Mouse (Mus musculus) right cerebral cortex, postnatal 4 days (tissue): ENCODE data around the gene Itprid1.
A peak's percentile ranks its signal among the peaks of the same experiment; 100 is the strongest.

Experiments
- DNase-seq: peaks from one replicate; pipeline ENCODE4 v3.0.0-alpha.2; 2022

Itprid1 gene

GRCm38 (mm10) chr6:55901568-55902328 lies 65.1 kb downstream of the Itprid1 start:
- no peak for DNase-seq

GRCm38 (mm10) chr6:55902329-55902605 lies 65.6 kb downstream of the Itprid1 start:
- DNase-seq = no peak

- DNase-seq = no peak
These were observed 82.5 kb downstream of the Itprid1 start for GRCm38 (mm10) chr6:55919206-55919605.

GRCm38 (mm10) chr6:55920282-55920720 lies 83.6 kb downstream of the Itprid1 start:
- peak; percentile 2 for DNase-seq

GRCm38 (mm10) chr6:55920866-55921630 lies 84.4 kb downstream of the Itprid1 start:
- DNase-seq = peak; percentile 6

- DNase-seq = no peak
These were observed 108.0 kb downstream of the Itprid1 start for GRCm38 (mm10) chr6:55944709-55945108.

- peak; percentile 53 for DNase-seq
These were observed 113.8 kb downstream of the Itprid1 start for GRCm38 (mm10) chr6:55950345-55951110.

- no peak for DNase-seq
These were observed 136.3 kb downstream of the Itprid1 start for GRCm38 (mm10) chr6:55972998-55973397.

GRCm38 (mm10) chr6:55979766-55980165 lies 143.1 kb downstream of the Itprid1 start:
- no peak for DNase-seq

GRCm38 (mm10) chr6:56008711-56009110 lies 172.0 kb downstream of the Itprid1 start:
- no peak for DNase-seq

GRCm38 (mm10) chr6:56012384-56012783 lies 175.7 kb downstream of the Itprid1 start:
- DNase-seq = no peak

GRCm38 (mm10) chr6:56017291-56017994 lies 180.7 kb downstream of the Itprid1 start, which contains the start of gene Ppp1r17:
Ppp1r17 (plus strand) TSS chr6:56017497.
- no peak for DNase-seq

GRCm38 (mm10) chr6:56019632-56020031 lies 182.9 kb downstream of the Itprid1 start:
- no peak for DNase-seq

- peak; percentile 27 for DNase-seq
These were observed 188.8 kb downstream of the Itprid1 start for GRCm38 (mm10) chr6:56025533-56025932.

GRCm38 (mm10) chr6:56027318-56027717 lies 190.6 kb downstream of the Itprid1 start:
- no peak for DNase-seq

- no peak for DNase-seq
These were observed 191.3 kb downstream of the Itprid1 start for GRCm38 (mm10) chr6:56027966-56028365.
